In the genomic region with DNA sequence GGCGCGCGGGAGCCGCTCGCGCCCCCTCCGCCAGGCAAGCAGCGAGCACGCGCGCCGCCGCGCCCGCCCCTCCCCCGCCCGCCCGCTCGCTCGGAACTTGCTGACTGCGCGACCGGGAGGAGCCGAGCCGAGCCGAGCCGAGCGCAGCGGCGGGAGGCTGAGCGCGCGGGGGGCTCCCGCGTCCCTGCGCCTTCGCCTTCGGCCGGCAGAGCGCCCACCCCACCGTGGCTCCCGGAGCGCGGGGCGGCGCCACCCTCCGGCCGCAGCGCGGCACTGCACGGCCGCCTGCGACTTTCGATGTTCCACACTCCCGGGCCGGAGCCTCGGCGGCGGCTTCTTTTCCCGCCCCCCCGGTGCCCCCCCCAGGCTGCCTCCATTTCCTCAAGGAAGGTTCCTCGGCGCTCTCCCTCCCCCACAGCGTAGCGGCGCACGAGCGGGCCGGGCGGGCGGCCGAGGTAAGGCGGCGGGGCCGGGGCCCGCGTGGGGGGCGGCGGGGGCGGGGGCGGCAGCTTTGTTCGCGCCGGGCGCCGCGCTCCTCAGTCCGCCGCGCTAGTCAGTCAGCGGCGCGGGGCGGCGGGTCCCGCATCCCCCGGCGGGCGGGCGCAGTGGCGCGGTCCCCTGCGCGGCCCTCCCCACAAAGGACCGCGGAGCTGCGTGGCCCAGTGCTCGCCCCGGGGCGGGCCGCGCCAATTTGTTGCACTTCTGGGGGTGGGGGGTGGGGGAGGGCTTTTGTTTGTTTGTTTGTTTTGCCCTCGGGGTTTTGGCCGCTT, we compare ENCODE assay signal across 8 mouse cellular contexts. TPM values are rescaled to one million over a fixed set of nuclear protein-coding genes. Genes with fewer than 3 reads are reported as not detected.
DNase-seq lines count a peak whose midpoint lies in the region; ATAC-seq and TF ChIP-seq lines count a peak whose summit lies in the region.

No protein-coding gene starts in this region.

- H3K4me2 ChIP-seq in heart, embryonic 14.5 days (ENCODE audit: low read length): peak overlapping the region; percentile 73
- peak overlapping the region; percentile 83 for H3K4me2 ChIP-seq in liver, embryonic 15.5 days
- H3K4me2 ChIP-seq in neural tube, embryonic 13.5 days: peak overlapping the region; percentile 79

- H3K27me3 ChIP-seq in heart, embryonic 14.5 days (ENCODE audit: control insufficient read depth, insufficient read depth, low read length): no peaks in the 10 kb centered on the region
- no peaks in the 10 kb centered on the region for H3K27me3 ChIP-seq in liver, embryonic 15.5 days
- H3K27me3 ChIP-seq in neural tube, embryonic 13.5 days: no peaks in the 10 kb centered on the region
- H3K27me3 ChIP-seq in testis, adult 2 months (ENCODE audit: control insufficient read depth, insufficient read depth, low read length): no peaks in the 10 kb centered on the region

- H3K4me1 ChIP-seq in heart, embryonic 14.5 days (ENCODE audit: control insufficient read depth in 2 of 2, insufficient read depth in 2 of 2, low read length in 2 of 2): peaks cover 2 to 31% of the 10 kb centered on the region in 2 experiments; a peak in 3 of 4 replicates
- peaks cover 46% of the 10 kb centered on the region for H3K4me1 ChIP-seq in liver, embryonic 15.5 days (replicated peaks)
- H3K4me1 ChIP-seq in neural tube, embryonic 13.5 days (replicated peaks): peaks cover 34% of the 10 kb centered on the region
- peaks cover 2% of the 10 kb centered on the region for H3K4me1 ChIP-seq in testis, adult 2 months (ENCODE audit: control insufficient read depth, insufficient read depth, low read length)

- peaks cover 20% of the 10 kb centered on the region for H3K36me3 ChIP-seq in heart, embryonic 14.5 days (ENCODE audit: control insufficient read depth, insufficient read depth, low read length)
- peaks cover 26% of the 10 kb centered on the region for H3K36me3 ChIP-seq in liver, embryonic 15.5 days (replicated peaks)
- H3K36me3 ChIP-seq in neural tube, embryonic 13.5 days: no peaks in the 10 kb centered on the region
- no peaks in the 10 kb centered on the region for H3K36me3 ChIP-seq in testis, adult 2 months (ENCODE audit: control insufficient read depth, insufficient read depth, low read length)

- TF ChIP-seq POLR2A in testis, adult 2 months (IDR thresholded peaks at IDR 0.05; ENCODE audit: control insufficient read depth, low read depth, low read length): no peak

- H3K27ac ChIP-seq in heart, embryonic 14.5 days (replicated peaks in 1 of 2; ENCODE audit: control insufficient read depth in 1 of 2, insufficient read depth in 1 of 2, low read depth in 2 of 2, low read length in 2 of 2): peak overlapping the region; percentile 91 to 99
- H3K27ac ChIP-seq in liver, embryonic 15.5 days (replicated peaks): peak overlapping the region; percentile 94
- peak overlapping the region; percentile 99 for H3K27ac ChIP-seq in neural tube, embryonic 13.5 days (replicated peaks)
- peak overlapping the region; percentile 84 for H3K27ac ChIP-seq in testis, adult 2 months (ENCODE audit: control insufficient read depth, insufficient read depth, low read depth, low read length)

- H3K9me3 ChIP-seq in heart, embryonic 14.5 days (ENCODE audit: control insufficient read depth, low read length): no peaks in the 10 kb centered on the region
- no peaks in the 10 kb centered on the region for H3K9me3 ChIP-seq in liver, embryonic 15.5 days (replicated peaks)
- no peaks in the 10 kb centered on the region for H3K9me3 ChIP-seq in neural tube, embryonic 13.5 days

- peak; percentile 83 for DNase-seq in CD4-positive, CD25-positive, alpha-beta regulatory T cell, adult 2 months (ENCODE audit: low read depth, low spot score)
- peak; percentile 82 for DNase-seq in brain, embryonic 18.5 days (ENCODE audit: low read depth, low spot score)
- peak; percentile 90 for DNase-seq in kidney, postnatal 14 days

- peak overlapping the region; percentile 69 to 83 for H3K4me3 ChIP-seq in heart, embryonic 14.5 days (ENCODE audit: control insufficient read depth in 1 of 2, insufficient read depth in 1 of 2, low read depth in 1 of 2, low read length in 2 of 2)
- H3K4me3 ChIP-seq in liver, embryonic 15.5 days (replicated peaks): peak overlapping the region; percentile 99
- H3K4me3 ChIP-seq in neural tube, embryonic 13.5 days: peak overlapping the region; percentile 75
- H3K4me3 ChIP-seq in testis, adult 2 months (ENCODE audit: control insufficient read depth, low read depth, low read length): peak overlapping the region; percentile 90

- H3K9ac ChIP-seq in heart, embryonic 14.5 days (ENCODE audit: low read length): peak overlapping the region; percentile 98
- H3K9ac ChIP-seq in liver, embryonic 15.5 days: peak overlapping the region; percentile 100
- H3K9ac ChIP-seq in neural tube, embryonic 13.5 days: peak overlapping the region; percentile 99

- TF ChIP-seq CTCF in testis, adult 2 months (IDR thresholded peaks at IDR 0.05; ENCODE audit: control insufficient read depth, insufficient read depth, insufficient replicate concordance, low read depth, low read length): peak; percentile 37; the same call in 1 of the 2 replicates

- 1% methylated on average over 33 of the region's 114 CpGs for WGBS in heart, embryonic 14.5 days
- WGBS in liver, embryonic 15.5 days (ENCODE audit: insufficient replicate concordance): 2% methylated on average over 97 of the region's 114 CpGs
- 0% methylated on average over 56 of the region's 114 CpGs for WGBS in neural tube, embryonic 13.5 days

- ATAC-seq in erythroid progenitor cell, adult 5-6 weeks (replicated peaks; ENCODE audit: low FRiP score, poor library complexity, severe bottlenecking): peak; percentile 60
- peak; percentile 90 for ATAC-seq in heart, embryonic 14.5 days (ENCODE audit: insufficient number of reproducible peaks, insufficient read depth, low FRiP score, low read depth)
- ATAC-seq in liver, embryonic 15.5 days (ENCODE audit: insufficient read depth): peak; percentile 82
- peak; percentile 97 for ATAC-seq in neural tube, embryonic 13.5 days (ENCODE audit: low read depth)

RNA-seq across cellular contexts. Expression of gene Ube2e3, which starts 1.2 kb away (rescaled TPM):
- 89.0 and 153 TPM in 2 replicates for total RNA-seq in erythroid progenitor cell, adult 5-6 weeks (2015; ENCODE audit: low replicate concordance)
- 110 and 122 TPM in 2 replicates for total RNA-seq in erythroid progenitor cell, adult 5-6 weeks (2017; ENCODE audit: low replicate concordance)
- polyA plus RNA-seq in heart, embryonic 14.5 days (2014; fragmentation: Nextera tagmentation; extraction: Ambion mirVana): 128 and 136 TPM in 2 replicates
- 88.8 and 97.1 TPM in 2 replicates for polyA plus RNA-seq in liver, embryonic 15.5 days (2015; fragmentation: Nextera tagmentation; extraction: Ambion mirVana)
- 271 and 280 TPM in 2 replicates for polyA plus RNA-seq in neural tube, embryonic 13.5 days (2015; fragmentation: Nextera tagmentation; extraction: Ambion mirVana)
- 14.8 and 16.5 TPM in 2 replicates for polyA plus RNA-seq in testis, adult 2 months (2012; rRNA removed)

Comparison
In these comparisons a context has a peak if more than half of its experiments do, and no peak if none do; other contexts are left out.
1. Peak in every context shown above with its lines: DNase-seq, ATAC-seq, H3K4me3 ChIP-seq and H3K27ac ChIP-seq.